Mouse (Mus musculus) heart, adult 10 weeks (tissue): Measurements from ENCODE around the gene Mpp6. TPM values are rescaled to one million over a fixed set of nuclear protein-coding genes. Genes with fewer than 3 reads are reported as not detected.

ENCODE experiments used
- polyA plus RNA-seq: library from polyadenylated mRNA; stranded (reverse); fragments of 350-450 nt; fragmentation: Illumina TruSeq; extraction: RNeasy Lipid Tissue Mini Kit (QIAGEN cat#74804); gene quantifications from one replicate; pipeline ENCODE4 v1.2.3, GENCODE M21; 2014; ENCODE audit warnings: low read depth, low replicate concordance

Mpp6 gene
- 50.9 TPM for polyA plus RNA-seq

GRCm38 (mm10) chr6:50109757-50110378, at the start of gene Mpp6:
Gene Mpp6, plus strand, starts transcription at chr6:50110241.

Other genes with a start within 250 kb of the Mpp6 start
- gene Gsdme, start 153.6 kb downstream of the Mpp6 start, polyA plus RNA-seq: 0.42 TPM